Mouse (Mus musculus) myocyte (in vitro differentiated cells): ENCODE measurements at regions not wholly inside any gene's neighbourhood (a gene's known extent, or its start where the extent isn't known, plus 50 kb on each side); places are given as distances from the start of the nearest gene placed in this dataset.

Experiments
- H3K27me3 ChIP-seq: one replicate; pipeline ENCODE4 v1.6.1; 2011; ENCODE audit not compliant: control insufficient read depth, insufficient read depth, insufficient read length
- H3K36me3 ChIP-seq: one replicate; pipeline ENCODE4 v1.6.1; 2011; ENCODE audit not compliant: control insufficient read depth, insufficient read depth
- H3K4me2 ChIP-seq: one replicate; pipeline ENCODE4 v1.6.1; 2011; ENCODE audit warnings: low read depth, control low read depth
- H3K4me3 ChIP-seq: one replicate; pipeline ENCODE4 v1.5.1; 2011; ENCODE audit warnings: mild to moderate bottlenecking, control low read depth, moderate library complexity
- H3K79me2 ChIP-seq: one replicate; pipeline ENCODE4 v1.6.1; 2011; ENCODE audit not compliant: control insufficient read depth, insufficient read depth
- H3ac ChIP-seq: one replicate; pipeline ENCODE4 v1.6.1; 2011; ENCODE audit not compliant: control insufficient read depth, insufficient read length
- CEBPB ChIP-seq: IDR thresholded peaks from 2 replicates; pipeline ENCODE4 v1.6.1; 2011; ENCODE audit warnings: mild to moderate bottlenecking, moderate library complexity; ENCODE audit not compliant: poor library complexity, insufficient read depth, severe bottlenecking
- E2F4 ChIP-seq: IDR thresholded peaks from one replicate; pipeline ENCODE4 v1.6.1; 2011; ENCODE audit warnings: mild to moderate bottlenecking, control low read depth, moderate library complexity; ENCODE audit not compliant: insufficient read depth
- MAX ChIP-seq: IDR thresholded peaks from one replicate; pipeline ENCODE4 v1.6.1; 2011; ENCODE audit warnings: low read depth, mild to moderate bottlenecking, control low read depth
- MYOD1 ChIP-seq, 3 experiments: IDR thresholded peaks; one replicate each; pipeline ENCODE4 v1.6.1; 2011; ENCODE audit warnings: control low read depth in 2 of 3, low read depth in 2 of 3, mild to moderate bottlenecking in 2 of 3, moderate library complexity in 1 of 3; ENCODE audit not compliant: insufficient read length in 2 of 3, control insufficient read depth in 1 of 3
- MYOG ChIP-seq, 3 experiments: IDR thresholded peaks; one replicate each; pipeline ENCODE4 v1.6.1; 2011; ENCODE audit warnings: control low read depth in 2 of 3, low read depth in 2 of 3, mild to moderate bottlenecking in 2 of 3; ENCODE audit not compliant: insufficient read length in 2 of 3, control insufficient read depth in 1 of 3, insufficient read depth in 1 of 3
- POLR2A ChIP-seq: IDR thresholded peaks from one replicate; pipeline ENCODE4 v1.6.1; 2011; ENCODE audit warnings: low read depth, mild to moderate bottlenecking, control low read depth, moderate library complexity; ENCODE audit not compliant: insufficient read length
- POLR2AphosphoS2 ChIP-seq: IDR thresholded peaks from one replicate; pipeline ENCODE4 v1.6.1; 2011; ENCODE audit warnings: low read depth, control low read depth; ENCODE audit not compliant: insufficient read length
- REST ChIP-seq: IDR thresholded peaks from one replicate; pipeline ENCODE4 v1.6.1; 2011; ENCODE audit warnings: mild to moderate bottlenecking, control low read depth, moderate library complexity; ENCODE audit not compliant: insufficient read depth, insufficient read length
- SRF ChIP-seq: IDR thresholded peaks from one replicate; pipeline ENCODE4 v1.6.1; 2011; ENCODE audit warnings: low read depth; ENCODE audit not compliant: control insufficient read depth, insufficient read length
- TCF12 ChIP-seq: IDR thresholded peaks from one replicate; pipeline ENCODE4 v1.6.1; 2011; ENCODE audit warnings: mild to moderate bottlenecking, control low read depth; ENCODE audit not compliant: poor library complexity, insufficient read depth, severe bottlenecking
- TCF3 ChIP-seq: IDR thresholded peaks from one replicate; pipeline ENCODE4 v1.6.1; 2011; ENCODE audit warnings: low read depth, control low read depth; ENCODE audit not compliant: insufficient read length
- USF1 ChIP-seq: IDR thresholded peaks from one replicate; pipeline ENCODE4 v1.6.1; 2011; ENCODE audit warnings: low read depth, mild to moderate bottlenecking, control low read depth, moderate library complexity

DNA sequence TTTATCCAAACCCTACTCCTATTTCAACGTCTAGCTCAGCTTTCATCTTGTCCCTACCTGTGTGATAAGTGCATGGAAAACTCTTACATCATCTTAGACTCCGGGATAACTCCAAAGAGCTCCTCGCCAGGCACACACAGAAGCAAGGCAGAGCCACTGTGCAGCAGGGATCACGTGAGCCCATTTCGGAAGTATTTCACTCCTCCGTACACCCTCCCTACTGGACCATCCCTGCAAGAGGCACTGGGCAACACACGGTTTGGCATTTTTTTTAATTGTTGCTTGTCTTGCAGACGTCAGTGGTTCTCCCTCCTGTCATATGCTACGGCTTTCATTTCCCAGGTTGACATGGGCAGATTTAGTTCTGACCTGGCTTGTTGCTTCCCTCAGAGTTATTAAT, 316.0 kb upstream of the Jarid2 start:
- Histone ChIP-seq H3K36me3 (no peaks in the 10 kb centered on the region), H3K4me3 (no peak overlapping the region), H3ac (no peak overlapping the region), H3K4me2 (no peak overlapping the region), H3K27me3 (no peaks in the 10 kb centered on the region), H3K79me2 (no peaks in the 10 kb centered on the region)
- TF ChIP-seq USF1 (no peak), TCF12 (no peak), MYOG (IDR thresholded peaks at IDR 0.05; ENCODE audit: control insufficient read depth in 1 of 3, insufficient read depth in 1 of 3, insufficient read length in 2 of 3, low read depth in 2 of 3) (no peak), POLR2A (no peak), MYOD1 (IDR thresholded peaks at IDR 0.05; ENCODE audit: control insufficient read depth in 1 of 3, insufficient read length in 2 of 3, low read depth in 2 of 3) (no peak), TCF3 (no peak), CEBPB (no peak), E2F4 (no peak), REST (no peak), MAX (no peak), POLR2AphosphoS2 (no peak), SRF (no peak)

DNA sequence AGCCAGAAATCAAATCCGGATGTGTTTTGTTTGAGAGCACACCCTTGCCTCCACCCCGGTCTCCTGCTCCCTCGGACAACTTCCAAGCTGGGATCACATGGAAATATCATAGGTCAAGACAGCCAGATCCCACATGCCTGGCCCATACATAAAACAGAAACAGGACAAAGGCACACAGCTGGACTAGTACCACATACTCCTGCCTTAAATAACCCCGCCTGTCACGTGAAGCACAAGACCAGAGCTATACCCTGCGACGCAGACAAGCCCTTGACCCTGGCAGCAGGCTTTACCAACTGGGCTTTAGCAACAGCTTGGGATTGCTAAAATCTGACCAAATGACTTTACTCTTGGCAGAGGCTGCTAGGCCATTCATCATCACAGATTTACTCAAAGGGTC, 313.3 kb upstream of the Jarid2 start:
- H3K36me3 ChIP-seq: no peaks in the 10 kb centered on the region
- no peaks in the 10 kb centered on the region for H3K79me2 ChIP-seq
- H3ac ChIP-seq: no peak overlapping the region
- no peak for TF ChIP-seq SRF
- no peak for TF ChIP-seq TCF12
- no peak for TF ChIP-seq CEBPB
- no peak overlapping the region for H3K4me2 ChIP-seq
- H3K27me3 ChIP-seq: no peaks in the 10 kb centered on the region
- H3K4me3 ChIP-seq: no peak overlapping the region

GRCm38 (mm10) chr13:44416986-44417385, 312.3 kb upstream of the Jarid2 start:
- no peaks in the 10 kb centered on the region for H3K36me3 ChIP-seq
- H3K79me2 ChIP-seq: no peaks in the 10 kb centered on the region
- H3K27me3 ChIP-seq: no peaks in the 10 kb centered on the region
- H3K4me2 ChIP-seq: no peak overlapping the region
- no peak overlapping the region for H3ac ChIP-seq
- H3K4me3 ChIP-seq: no peak overlapping the region
- TF ChIP-seq CEBPB (no peak), REST (no peak), TCF12 (no peak)

DNA sequence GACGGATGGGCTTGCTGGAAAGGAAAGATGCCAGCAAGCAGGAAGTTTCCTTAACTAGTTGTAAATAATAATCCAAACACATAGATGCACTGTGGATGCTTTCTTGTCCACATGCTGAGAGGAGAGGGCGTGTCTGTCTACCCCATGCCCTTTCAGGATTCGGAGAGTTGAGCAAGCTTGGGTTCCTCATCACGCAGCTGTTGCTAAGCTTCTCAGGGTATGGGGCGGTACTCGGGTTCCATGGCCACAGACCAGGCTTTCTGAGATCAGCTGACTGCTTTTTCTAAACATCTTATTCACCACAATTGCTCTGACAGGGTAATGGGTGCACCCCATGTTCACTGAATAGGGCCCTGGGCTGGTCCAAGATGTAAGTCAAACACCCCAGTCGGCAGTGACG, 310.2 kb upstream of the Jarid2 start:
- H3K79me2 ChIP-seq: no peaks in the 10 kb centered on the region
- H3K4me3 ChIP-seq: no peak overlapping the region
- H3ac ChIP-seq: no peak overlapping the region
- no peak overlapping the region for H3K4me2 ChIP-seq
- peak in 1 of 3 experiments; percentile 61 for TF ChIP-seq MYOD1 (IDR thresholded peaks at IDR 0.05; ENCODE audit: control insufficient read depth in 1 of 3, insufficient read length in 2 of 3, low read depth in 2 of 3)
- peak in 1 of 3 experiments; percentile 24 for TF ChIP-seq MYOG (IDR thresholded peaks at IDR 0.05; ENCODE audit: control insufficient read depth in 1 of 3, insufficient read depth in 1 of 3, insufficient read length in 2 of 3, low read depth in 2 of 3)
- no peak for TF ChIP-seq MAX
- H3K27me3 ChIP-seq: no peaks in the 10 kb centered on the region
- H3K36me3 ChIP-seq: no peaks in the 10 kb centered on the region

- no peak overlapping the region for H3ac ChIP-seq
- TF ChIP-seq MYOG (IDR thresholded peaks at IDR 0.05; ENCODE audit: control insufficient read depth in 1 of 3, insufficient read depth in 1 of 3, insufficient read length in 2 of 3, low read depth in 2 of 3) (no peak), CEBPB (no peak), TCF12 (no peak), REST (no peak), USF1 (no peak), MAX (no peak), POLR2AphosphoS2 (no peak), E2F4 (no peak), SRF (no peak), POLR2A (no peak), MYOD1 (IDR thresholded peaks at IDR 0.05; ENCODE audit: control insufficient read depth in 1 of 3, insufficient read length in 2 of 3, low read depth in 2 of 3) (no peak), TCF3 (no peak)
- H3K4me3 ChIP-seq: no peak overlapping the region
- H3K79me2 ChIP-seq: no peaks in the 10 kb centered on the region
- no peaks in the 10 kb centered on the region for H3K36me3 ChIP-seq
- H3K27me3 ChIP-seq: no peaks in the 10 kb centered on the region
- no peak overlapping the region for H3K4me2 ChIP-seq
These were observed 309.6 kb upstream of the Jarid2 start for GRCm38 (mm10) chr13:44419472-44420226.
